Mouse (Mus musculus) liver, postnatal 0 days (tissue): Measurements from ENCODE around the gene Syn3.

Experiments used
- CTCF ChIP-seq: sonication (generic); IDR thresholded peaks from 2 replicates; pipeline ENCODE4 v1.5.1; 2016; ENCODE audit warnings: antibody characterized with exemption, low read depth
- EP300 ChIP-seq: IDR thresholded peaks from 2 replicates; pipeline ENCODE4 v1.6.1; 2016; ENCODE audit warnings: antibody characterized with exemption, low read depth, mild to moderate bottlenecking

DNA sequence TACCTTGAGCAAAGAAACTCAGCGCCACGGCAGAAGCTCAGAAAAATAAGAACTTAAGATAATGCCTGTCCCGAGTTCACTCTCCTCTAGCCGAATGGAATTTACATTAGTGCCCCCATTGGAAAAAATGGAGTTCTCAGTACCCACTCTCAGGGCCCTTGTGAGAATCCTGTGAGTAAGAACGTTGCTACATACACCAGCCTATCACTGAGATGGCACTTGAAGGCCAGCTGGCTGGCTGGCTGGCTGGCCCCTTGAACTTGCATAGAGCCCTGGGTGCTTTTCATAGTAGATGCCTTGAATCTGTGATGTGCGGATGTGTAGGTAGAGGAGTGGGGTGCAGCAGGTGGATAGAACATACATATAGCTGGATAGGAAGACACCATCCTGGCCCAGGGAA lies 155.3 kb downstream of the Syn3 start:
- TF ChIP-seq CTCF (no peak), EP300 (no peak)
